Mouse (Mus musculus) frontal cortex, postnatal 25 days (tissue): Measurements from ENCODE around the gene Med10.

Source experiments
- DNase-seq, 2 experiments: peaks; one replicate each; pipeline ENCODE4 v3.0.0; 2022; ENCODE audit warnings: low spot score in 2 of 2

Med10 gene

DNA sequence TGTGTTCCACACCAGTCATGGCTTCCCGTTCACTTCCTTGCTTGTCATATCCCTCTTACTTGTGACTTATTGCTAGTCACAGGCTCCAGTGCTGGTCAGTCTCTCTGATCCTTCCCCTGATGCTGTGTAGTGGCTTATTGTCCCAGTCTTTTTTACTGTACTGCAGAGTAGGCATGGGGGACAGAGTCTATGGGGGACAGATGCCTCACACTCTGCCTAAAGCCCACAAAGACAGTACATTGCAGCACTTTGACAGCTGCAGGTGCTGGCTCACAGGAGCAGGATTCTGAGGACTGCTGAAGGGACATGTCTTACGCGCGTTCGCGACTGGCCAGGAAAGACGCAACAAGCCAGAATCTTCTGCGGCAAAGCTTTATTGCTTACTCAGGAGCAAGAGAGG lies 28.4 kb downstream of the Med10 start:
- DNase-seq = no peak

GRCm38 (mm10) chr13:69832578-69832977 lies 30.4 kb downstream of the Med10 start:
- DNase-seq = no peak

DNA sequence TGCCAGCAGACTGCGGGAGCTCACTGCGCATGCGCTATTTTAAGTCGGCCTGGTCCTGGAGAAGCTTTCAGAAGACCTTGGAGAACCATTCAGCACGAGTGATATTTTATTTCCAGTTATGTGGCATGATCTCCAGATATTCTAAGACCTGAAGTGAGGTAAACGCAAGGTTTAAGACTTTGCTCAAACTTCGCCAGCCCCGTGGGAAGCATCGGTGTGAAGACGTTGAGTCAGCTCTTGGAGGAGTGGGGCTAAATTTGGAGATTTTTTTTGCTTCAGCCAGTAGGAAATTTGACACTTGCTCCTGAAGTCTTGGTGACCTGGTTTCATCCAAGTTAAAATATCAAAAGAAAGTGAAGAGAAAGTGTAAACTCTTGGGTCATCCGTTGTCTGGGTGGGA lies 31.2 kb downstream of the Med10 start:
- DNase-seq = no peak

- DNase-seq = no peak
These were observed 43.4 kb downstream of the Med10 start for GRCm38 (mm10) chr13:69845592-69845991.

- no peak for DNase-seq
These were observed 47.4 kb downstream of the Med10 start for GRCm38 (mm10) chr13:69849579-69849978.

DNA sequence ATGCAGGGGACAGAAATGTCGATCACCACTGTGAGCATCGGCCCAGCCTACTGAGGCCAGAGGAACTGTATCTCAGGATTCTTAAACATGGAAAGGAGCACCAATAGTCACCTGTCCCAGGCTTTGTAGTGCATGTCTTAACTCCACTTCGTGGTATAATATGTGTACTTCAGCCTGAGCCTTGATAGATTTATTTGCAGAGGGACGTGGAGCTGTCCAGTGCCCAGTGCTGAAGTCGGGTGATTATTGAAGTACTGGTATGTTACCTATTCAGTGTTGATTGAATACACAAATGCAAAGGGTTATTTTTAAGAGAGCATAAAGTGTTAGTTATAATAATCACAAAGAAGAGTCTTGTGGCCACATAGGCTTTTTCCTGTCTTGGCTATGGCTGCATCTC lies 50.1 kb downstream of the Med10 start:
- DNase-seq = no peak

DNA sequence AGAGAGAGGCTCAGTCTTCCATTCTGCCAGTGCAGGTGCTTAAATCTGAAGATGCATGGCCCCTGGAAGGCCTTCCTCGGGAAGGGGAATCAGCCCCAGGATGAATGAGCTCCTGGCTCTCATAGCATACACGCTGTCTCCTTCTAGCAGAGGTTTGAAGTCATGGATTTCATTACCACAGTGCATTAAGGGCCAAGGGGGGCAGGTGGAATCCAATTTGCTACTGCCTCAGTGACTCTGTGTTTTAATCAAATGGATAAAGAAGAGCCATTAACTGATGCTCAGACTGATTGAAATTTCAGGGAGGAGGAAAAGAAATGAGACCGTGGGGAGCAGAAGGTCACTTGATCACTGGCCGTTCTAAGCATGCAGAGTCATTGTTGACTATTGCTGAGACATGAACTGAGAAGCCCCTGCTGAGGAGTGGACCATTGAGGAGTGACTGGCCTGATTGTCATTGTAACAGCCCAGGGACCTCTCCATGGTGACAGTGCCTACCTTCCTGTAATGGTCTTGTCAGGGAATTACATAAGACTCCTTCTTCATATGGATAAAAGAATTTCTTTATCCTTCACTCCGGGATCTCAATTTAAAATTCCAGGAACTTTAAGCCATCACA lies 51.3 kb downstream of the Med10 start:
- DNase-seq = no peak

DNA sequence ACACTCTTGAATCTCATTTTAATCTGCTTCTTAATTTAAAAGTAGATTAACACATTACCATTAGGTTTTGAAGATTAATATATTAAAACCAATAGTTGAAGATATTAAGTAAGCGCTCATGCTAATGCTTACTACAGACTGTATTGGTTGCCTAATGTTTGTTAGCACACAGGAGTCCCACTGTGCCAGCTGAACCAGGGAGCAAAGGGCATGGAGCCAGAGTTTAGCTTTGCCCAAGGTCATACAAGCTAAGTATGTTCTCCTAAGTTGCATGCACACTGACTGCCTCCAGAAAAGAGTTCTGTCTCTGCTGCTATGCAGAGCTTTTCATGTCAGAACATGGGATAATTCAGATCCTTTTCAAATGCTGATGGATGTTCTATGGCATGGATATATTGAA lies 53.7 kb downstream of the Med10 start:
- DNase-seq = no peak

DNA sequence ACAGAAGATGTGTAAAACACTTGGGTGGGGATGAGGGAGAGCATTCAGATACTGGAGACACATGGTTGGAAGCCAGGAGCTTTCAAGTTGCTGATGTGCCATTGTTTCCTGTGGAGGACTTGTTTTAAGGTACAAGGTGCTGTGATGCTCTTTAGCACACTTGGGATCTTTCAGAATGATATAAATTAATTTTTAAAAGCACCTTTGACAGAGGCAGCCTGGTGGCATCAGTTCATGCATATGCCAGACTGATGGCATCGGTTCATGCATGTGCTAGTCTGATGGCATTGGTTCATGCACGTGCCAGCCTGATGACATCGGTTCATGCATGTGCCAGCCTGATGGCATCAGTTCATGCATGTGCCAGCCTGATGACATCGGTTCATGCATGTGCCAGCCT lies 60.1 kb downstream of the Med10 start:
- DNase-seq = no peak

DNA sequence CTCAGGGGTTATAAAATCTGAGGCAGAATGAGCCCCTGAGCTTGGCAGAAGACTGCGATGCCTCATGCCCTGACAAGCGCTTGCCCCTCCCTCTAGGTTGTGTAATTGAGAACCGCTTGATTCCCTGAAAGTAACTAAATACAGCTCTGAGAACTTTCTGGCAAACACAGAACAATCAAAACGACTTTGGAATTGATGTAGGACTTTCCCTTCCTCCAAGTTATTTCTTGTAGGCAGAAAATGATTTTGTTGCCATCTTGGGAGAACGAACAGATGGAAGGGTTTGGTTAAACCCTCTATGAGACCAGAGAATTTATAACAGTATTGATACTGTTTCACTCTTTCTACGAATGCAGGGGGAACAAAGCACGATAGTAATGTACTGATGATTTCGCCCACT lies 62.7 kb downstream of the Med10 start:
- no peak for DNase-seq
